Mouse (Mus musculus) gastrocnemius, adult 8-10 months (tissue): ENCODE results near the gene Smc1b. TPM values are rescaled to one million over a fixed set of nuclear protein-coding genes. Genes with fewer than 3 reads are reported as not detected.

Experiments used
- DNase-seq, 2 experiments: peaks; one replicate each; pipeline ENCODE4 v3.0.0; 2022; ENCODE audit warnings: low spot score in 2 of 2
- total RNA-seq, 4 experiments: library from RNA; stranded (reverse); gene quantifications; 2 replicates each; pipeline ENCODE4 v1.2.4; 2022

The Smc1b gene
- total RNA-seq, 4 experiments from 2014 or later, result not detected

GRCm38 (mm10) chr15:85027740-85028139 is 104.0 kb downstream of the Smc1b start:
- DNase-seq, result no peak

- DNase-seq, result no peak
Measured at GRCm38 (mm10) chr15:85026197-85026596, 105.6 kb downstream of the Smc1b start.

GRCm38 (mm10) chr15:85022211-85022610 is 109.6 kb downstream of the Smc1b start:
- peak in 1 of 2 experiments; percentile 34 for DNase-seq

GRCm38 (mm10) chr15:85016951-85017664 is 114.7 kb downstream of the Smc1b start, which contains the start of gene Upk3a:
TSS of gene Upk3a (plus strand) at chr15:85017141.
- no peak for DNase-seq

GRCm38 (mm10) chr15:85015771-85016170 is 116.0 kb downstream of the Smc1b start:
- DNase-seq, result no peak

Other genes with a start within 250 kb of the Smc1b start
- under 1 TPM; 0.19 to 0.27 (median 0.24) TPM for gene Gm29666, start 211.9 kb downstream of the Smc1b start, total RNA-seq
- gene Nup50, start 208.6 kb downstream of the Smc1b start, total RNA-seq, result 10 to 100 TPM; 11.0 to 15.4 (median 14.2) TPM
- gene 5031439G07Rik, start 143.4 kb downstream of the Smc1b start, total RNA-seq, result 100 to 1,000 TPM; 103 to 132 (median 110) TPM
- not detected for gene Upk3a, start 114.8 kb downstream of the Smc1b start, total RNA-seq
- gene Fam118a, start 103.0 kb downstream of the Smc1b start, total RNA-seq, result 1 to 10 TPM; 4.3 to 6.2 (median 5.2) TPM
- not detected for gene Ribc2, start 114 bp upstream of the Smc1b start, total RNA-seq
- gene Fbln1, start 74.0 kb upstream of the Smc1b start, total RNA-seq, result 10 to 100 TPM in 1 of 4 experiments, 1 to 10 TPM in 3; 2.5 to 13.1 (median 5.3) TPM
- gene Atxn10, start 204.3 kb upstream of the Smc1b start, total RNA-seq, result 10 to 100 TPM; 26.0 to 27.9 (median 27.0) TPM